Mouse (Mus musculus) large intestine, adult 2 months (tissue): ENCODE results near the gene Rom1. TPM values are rescaled to one million over a fixed set of nuclear protein-coding genes. Genes with fewer than 3 reads are reported as not detected.
"Not testable (repeated sequence)": the region's sequence is repeated elsewhere in the genome, so short reads cannot be mapped to it uniquely, and the experiment has no call there.

Experiments
- DNase-seq: peaks from one replicate; pipeline ENCODE4 v3.0.0-alpha.2; 2012; ENCODE audit warnings: low read depth, low spot score
- WGBS: fragments of 180-500 bp; shearing (Covaris S2); methylation state at CpG from one replicate; pipeline ENCODE4 v1.1.7; 2018; 5-methylcytosine and 5-hydroxymethylcytosine counted together
- polyA plus RNA-seq: library from polyadenylated mRNA; depleted of rRNA; stranded (reverse); fragments of >200 nt; gene quantifications from 2 replicates; pipeline ENCODE4 v1.2.3, GENCODE M21; 2012

Gene Rom1
- polyA plus RNA-seq, 1 experiment, result 6.8 TPM

- DNase-seq, result no peak
- WGBS, result 87% methylated on average over 6 of the region's 6 CpGs
These were observed 20.6 kb downstream of the Rom1 start for GRCm38 (mm10) chr19:8908531-8908930.

GRCm38 (mm10) chr19:8903412-8903811 is 25.7 kb downstream of the Rom1 start:
- no peak for DNase-seq
- WGBS, result 92% methylated on average over 5 of the region's 5 CpGs

- no peak for DNase-seq
- WGBS, result 10% methylated on average over 3 of the region's 3 CpGs
These were observed 30.1 kb downstream of the Rom1 start for GRCm38 (mm10) chr19:8899079-8899478.

- WGBS, result 1% methylated on average over 13 of the region's 13 CpGs
- no peak for DNase-seq
These were observed 30.6 kb downstream of the Rom1 start for GRCm38 (mm10) chr19:8898576-8898975.

GRCm38 (mm10) chr19:8897865-8898495 is 31.2 kb downstream of the Rom1 start, which contains the start of gene Ganab:
Gene Ganab, plus strand, starts transcription at chr19:8898071.
- under 1% methylated on average over 53 of the region's 53 CpGs for WGBS

GRCm38 (mm10) chr19:8897211-8897864 is 31.8 kb downstream of the Rom1 start:
- DNase-seq, result not testable (repeated sequence)
- WGBS, result 13% methylated on average over 21 of the region's 21 CpGs

More at GRCm38 (mm10) chr19:8897865-8898495, 31.2 kb downstream of the Rom1 start, which contains the start of gene Ganab:
- DNase-seq, result peak; percentile 88

GRCm38 (mm10) chr19:8896231-8896630 is 32.9 kb downstream of the Rom1 start:
- not testable (repeated sequence) for DNase-seq
- 63% methylated on average over 5 of the region's 5 CpGs for WGBS

GRCm38 (mm10) chr19:8895397-8895960 is 33.7 kb downstream of the Rom1 start:
- DNase-seq, result no peak
- 91% methylated on average over 9 of the region's 9 CpGs for WGBS

GRCm38 (mm10) chr19:8892829-8893766 is 36.1 kb downstream of the Rom1 start, which contains the start of gene Ints5:
Gene Ints5, plus strand, starts transcription at chr19:8893005.
- peak; percentile 78 for DNase-seq
- 1% methylated on average over 54 of the region's 54 CpGs for WGBS

GRCm38 (mm10) chr19:8888511-8889385 is 40.4 kb downstream of the Rom1 start, which contains the start of the genes 1810009A15Rik and Gm49416:
Gene 1810009A15Rik, plus strand, starts transcription at chr19:8888853.
Gene Gm49416, plus strand, starts transcription at chr19:8888926.
- peak; percentile 87 for DNase-seq
- under 1% methylated on average over 58 of the region's 58 CpGs for WGBS

- WGBS, result 10% methylated on average over 19 of the region's 19 CpGs
- DNase-seq, result no peak
These were observed 41.3 kb downstream of the Rom1 start for GRCm38 (mm10) chr19:8887585-8888463.

- no peak for DNase-seq
- 46% methylated on average over 1 of the region's 1 CpGs for WGBS
These were observed 42.1 kb downstream of the Rom1 start for GRCm38 (mm10) chr19:8886916-8887584.

- 75% methylated on average over 3 of the region's 3 CpGs for WGBS
These were observed 45.5 kb downstream of the Rom1 start, which contains the start of the genes Lbhd1 and Gm49403 for GRCm38 (mm10) chr19:8883616-8884015. Gene Lbhd1, plus strand, starts transcription at chr19:8883732. Gene Gm49403, plus strand, starts transcription at chr19:8883930.

GRCm38 (mm10) chr19:8881034-8881392 is 48.1 kb downstream of the Rom1 start:
- 4% methylated on average over 3 of the region's 3 CpGs for WGBS
- no peak for DNase-seq

More at GRCm38 (mm10) chr19:8883616-8884015, 45.5 kb downstream of the Rom1 start, which contains the start of the genes Lbhd1 and Gm49403:
- no peak for DNase-seq

GRCm38 (mm10) chr19:8880311-8881033 is 48.7 kb downstream of the Rom1 start, which contains the start of gene Uqcc3:
Gene Uqcc3, minus strand, starts transcription at chr19:8880923.
- under 1% methylated on average over 42 of the region's 42 CpGs for WGBS
- DNase-seq, result peak; percentile 64
